Mouse (Mus musculus) hematopoietic multipotent progenitor cell, adult 10-12 weeks (in vitro differentiated cells): ENCODE measurements around the gene Kdf1. TPM values are rescaled to one million over a fixed set of nuclear protein-coding genes. Genes with fewer than 3 reads are reported as not detected.

Experiments used
- polyA plus RNA-seq: library from polyadenylated mRNA; stranded (reverse); fragments of >175 nt; gene quantifications from 2 replicates; pipeline ENCODE4 v1.2.3, GENCODE M21; 2012; ENCODE audit warnings: low replicate concordance

Gene Kdf1
- 1.6 and 3.6 TPM in 2 replicates for polyA plus RNA-seq

GRCm38 (mm10) chr4:133518601-133519368, at the start of gene Kdf1:
Gene Kdf1, plus strand, starts transcription at chr4:133518963.

GRCm38 (mm10) chr4:133479458-133480184, 39.1 kb upstream of the Kdf1 start, which contains the start of gene Tent5b:
Gene Tent5b, plus strand, starts transcription at chr4:133480132.

GRCm38 (mm10) chr4:133498160-133498724, 20.5 kb upstream of the Kdf1 start, which contains the start of gene Trnp1:
Gene Trnp1, minus strand, starts transcription at chr4:133498550.

GRCm38 (mm10) chr4:133545272-133546231, 26.8 kb downstream of the Kdf1 start, which contains the start of gene Nudc:
Gene Nudc, minus strand, starts transcription at chr4:133545996.

GRCm38 (mm10) chr4:133552768-133553447, 34.1 kb downstream of the Kdf1 start, which contains the start of gene Nr0b2:
Gene Nr0b2, plus strand, starts transcription at chr4:133553376.

GRCm38 (mm10) chr4:133574070-133574842, 55.5 kb downstream of the Kdf1 start, which contains the start of gene Gpatch3:
Gene Gpatch3, plus strand, starts transcription at chr4:133574745.

Other genes with a start within 250 kb of the Kdf1 start
- 18.4 and 22.8 TPM in 2 replicates for gene Tmem222, start 241.2 kb upstream of the Kdf1 start, polyA plus RNA-seq
- gene Wdtc1, start 165.5 kb upstream of the Kdf1 start, polyA plus RNA-seq = 95.6 and 151 TPM in 2 replicates
- gene Slc9a1, start 149.3 kb upstream of the Kdf1 start, polyA plus RNA-seq = 66.9 and 101 TPM in 2 replicates
- not detected in 2 replicates for gene Tent5b, start 38.8 kb upstream of the Kdf1 start, polyA plus RNA-seq
- 0.47 and 0.98 TPM in 2 replicates for gene Trnp1, start 20.4 kb upstream of the Kdf1 start, polyA plus RNA-seq
- 118 and 188 TPM in 2 replicates for gene Nudc, start 27.0 kb downstream of the Kdf1 start, polyA plus RNA-seq
- gene Nr0b2, start 34.4 kb downstream of the Kdf1 start, polyA plus RNA-seq = 0.86 TPM in 1 of 2 replicates, not detected in the other
- gene Gpatch3, start 55.8 kb downstream of the Kdf1 start, polyA plus RNA-seq = 9.5 and 14.4 TPM in 2 replicates
- gene Gpn2, start 65.4 kb downstream of the Kdf1 start, polyA plus RNA-seq = 40.9 and 72.5 TPM in 2 replicates
- 39.4 and 51.3 TPM in 2 replicates for gene Sfn, start 83.2 kb downstream of the Kdf1 start, polyA plus RNA-seq
- 264 and 405 TPM in 2 replicates for gene Zdhhc18, start 131.2 kb downstream of the Kdf1 start, polyA plus RNA-seq
- 28.7 and 42.9 TPM in 2 replicates for gene Pigv, start 153.7 kb downstream of the Kdf1 start, polyA plus RNA-seq
- 196 and 290 TPM in 2 replicates for gene Arid1a, start 237.8 kb downstream of the Kdf1 start, polyA plus RNA-seq